Mouse (Mus musculus): ENCODE data around the gene Peli2. TPM values are rescaled to one million over a fixed set of nuclear protein-coding genes. Genes with fewer than 3 reads are reported as not detected.

The Peli2 gene
- total RNA-seq, 1 experiment = 1.6 TPM

DNA sequence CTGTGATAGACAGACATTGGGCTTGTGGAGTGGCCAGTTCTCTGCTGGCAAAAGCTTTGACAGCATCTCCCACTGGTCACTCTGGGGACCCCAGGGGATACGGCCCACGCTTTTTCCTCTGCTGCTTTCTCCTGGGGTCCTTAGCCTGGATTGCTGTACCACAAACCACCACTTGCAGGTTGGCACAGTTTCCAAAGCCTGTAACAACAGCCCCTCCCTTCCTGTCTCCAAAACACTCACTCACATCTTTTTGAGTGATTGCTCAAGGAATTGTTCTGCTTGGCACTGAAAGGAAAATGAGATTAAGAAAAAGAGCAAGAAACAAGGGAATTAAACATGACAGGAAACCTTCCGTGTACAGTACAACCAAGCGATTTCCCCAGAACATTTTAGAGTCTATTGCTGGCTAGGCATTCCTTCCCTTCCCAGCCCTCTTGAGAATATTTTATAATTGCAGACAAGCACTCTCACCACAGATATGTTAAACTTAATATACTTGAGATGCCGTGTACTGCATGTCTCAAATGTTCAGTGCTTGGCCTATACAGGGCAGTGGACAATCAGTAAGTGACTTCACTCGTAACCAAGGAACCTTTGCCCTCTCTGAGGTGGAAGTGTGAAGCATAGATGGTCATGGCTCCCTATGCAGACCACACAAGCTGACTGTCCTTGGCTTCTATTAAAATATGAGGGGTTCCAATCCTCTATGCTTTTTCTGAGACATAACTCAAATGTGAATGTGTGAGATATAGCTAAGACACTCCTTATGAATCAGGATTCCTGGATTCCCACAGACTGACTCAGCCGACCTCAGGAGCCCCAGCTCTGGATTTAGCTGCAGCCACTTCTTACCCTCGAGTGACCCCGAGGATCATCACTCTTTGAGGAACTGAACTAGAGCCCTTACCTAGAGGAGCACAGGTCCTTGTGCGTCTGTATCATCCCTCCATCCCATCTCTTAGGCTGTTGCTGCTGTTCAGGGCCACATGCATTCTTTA lies 169.3 kb downstream of the Peli2 start:
- Histone ChIP-seq H3K4me3 (ENCODE audit: insufficient read depth in 1 of 2, low read depth in 1 of 2, low read length in 2 of 2, poor library complexity in 1 of 2, severe bottlenecking in 1 of 2) (no peak overlapping the region), H3K36me3 (ENCODE audit: control insufficient read depth, insufficient read depth, low read length, poor library complexity, severe bottlenecking) (no peaks in the 10 kb centered on the region), H3K9me3 (ENCODE audit: control insufficient read depth, insufficient read depth, low read depth, low read length) (no peaks in the 10 kb centered on the region), H3K27ac (ENCODE audit: insufficient read depth, low read depth, low read length, poor library complexity, severe bottlenecking) (no peak overlapping the region), H3K9ac (ENCODE audit: insufficient read depth, low read depth, low read length, poor library complexity, severe bottlenecking) (no peak overlapping the region), H3K4me1 (ENCODE audit: control insufficient read depth in 2 of 2, insufficient read depth in 2 of 2, low read length in 2 of 2, poor library complexity in 1 of 2) (no peaks in the 10 kb centered on the region)
- in situ Hi-C loops (cut with MboI; ENCODE audit: low sequenced_read_pairs in 2 of 2, unreplicated experiment in 2 of 2) = no loop called here
- DNase-seq (ENCODE audit: low read depth, low spot score) = no peak
- TF ChIP-seq CHD2 (IDR thresholded peaks at IDR 0.05; ENCODE audit: low read depth, low read length) (no peak), HCFC1 (IDR thresholded peaks at IDR 0.05; ENCODE audit: borderline replicate concordance, insufficient read depth, low read length) (no peak), ZC3H11A (IDR thresholded peaks at IDR 0.05; ENCODE audit: borderline replicate concordance, low read depth, low read length) (no peak), ZNF384 (IDR thresholded peaks at IDR 0.05; ENCODE audit: low read depth, low read length) (no peak), MAFK (IDR thresholded peaks at IDR 0.05; ENCODE audit: insufficient read depth, low read depth, low read length) (no peak)

DNA sequence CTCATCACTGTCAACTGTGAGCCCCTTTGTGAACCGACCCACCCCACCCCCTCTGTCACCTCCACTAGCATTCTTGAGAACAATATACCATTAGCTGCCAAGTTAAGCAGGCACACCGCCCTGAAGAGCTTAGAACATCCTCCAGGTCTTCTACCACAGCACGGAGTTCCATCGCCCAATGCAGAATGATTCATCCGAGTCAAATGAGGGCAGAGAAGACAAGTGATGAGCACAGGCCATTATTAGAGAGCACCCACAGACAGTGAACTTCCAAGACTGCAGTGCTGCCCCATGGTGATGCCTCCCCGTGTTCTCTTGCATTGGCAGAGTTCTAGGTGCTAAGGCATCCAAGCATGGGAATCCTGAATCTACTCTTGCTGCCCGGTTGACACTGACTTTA lies 172.9 kb downstream of the Peli2 start:
- Histone ChIP-seq H3K9ac (ENCODE audit: insufficient read depth, low read depth, low read length, poor library complexity, severe bottlenecking) (no peak overlapping the region), H3K27ac (ENCODE audit: insufficient read depth, low read depth, low read length, poor library complexity, severe bottlenecking) (no peak overlapping the region), H3K9me3 (ENCODE audit: control insufficient read depth, insufficient read depth, low read depth, low read length) (no peaks in the 10 kb centered on the region), H3K36me3 (ENCODE audit: control insufficient read depth, insufficient read depth, low read length, poor library complexity, severe bottlenecking) (no peaks in the 10 kb centered on the region), H3K4me3 (ENCODE audit: insufficient read depth in 1 of 2, low read depth in 1 of 2, low read length in 2 of 2, poor library complexity in 1 of 2, severe bottlenecking in 1 of 2) (no peak overlapping the region), H3K4me1 (ENCODE audit: control insufficient read depth in 2 of 2, insufficient read depth in 2 of 2, low read length in 2 of 2, poor library complexity in 1 of 2) (no peaks in the 10 kb centered on the region)
- TF ChIP-seq HCFC1 (IDR thresholded peaks at IDR 0.05; ENCODE audit: borderline replicate concordance, insufficient read depth, low read length) (no peak), ZNF384 (IDR thresholded peaks at IDR 0.05; ENCODE audit: low read depth, low read length) (no peak), CHD2 (IDR thresholded peaks at IDR 0.05; ENCODE audit: low read depth, low read length) (no peak), ZC3H11A (IDR thresholded peaks at IDR 0.05; ENCODE audit: borderline replicate concordance, low read depth, low read length) (no peak), MAFK (IDR thresholded peaks at IDR 0.05; ENCODE audit: insufficient read depth, low read depth, low read length) (no peak)
- DNase-seq (ENCODE audit: low read depth, low spot score) = no peak
- in situ Hi-C loops (cut with MboI; ENCODE audit: low sequenced_read_pairs in 2 of 2, unreplicated experiment in 2 of 2) = no loop called here

DNA sequence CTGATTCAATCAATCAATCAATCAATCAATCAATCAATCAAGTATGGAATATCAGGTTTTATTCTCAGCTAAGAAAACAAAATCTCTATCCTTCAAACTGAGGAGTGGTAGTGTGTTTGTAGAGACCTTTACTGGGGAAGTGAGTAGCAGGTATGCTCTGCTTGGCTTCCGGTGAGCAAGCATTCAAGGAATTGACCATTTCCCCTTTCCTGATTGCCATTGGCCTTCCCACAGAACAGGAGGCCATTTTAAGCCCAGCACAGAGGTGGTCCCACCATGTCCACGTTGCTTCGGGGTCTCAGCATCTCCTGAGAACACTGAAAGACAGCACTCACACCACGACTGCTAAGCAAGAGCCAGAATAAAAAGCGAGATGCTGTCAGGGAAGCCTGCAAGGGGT lies 174.8 kb downstream of the Peli2 start:
- no peak overlapping the region for H3K4me3 ChIP-seq (ENCODE audit: insufficient read depth in 1 of 2, low read depth in 1 of 2, low read length in 2 of 2, poor library complexity in 1 of 2, severe bottlenecking in 1 of 2)
- no peaks in the 10 kb centered on the region for H3K36me3 ChIP-seq (ENCODE audit: control insufficient read depth, insufficient read depth, low read length, poor library complexity, severe bottlenecking)
- H3K27ac ChIP-seq (ENCODE audit: insufficient read depth, low read depth, low read length, poor library complexity, severe bottlenecking) = no peak overlapping the region
- no peaks in the 10 kb centered on the region for H3K9me3 ChIP-seq (ENCODE audit: control insufficient read depth, insufficient read depth, low read depth, low read length)
- H3K9ac ChIP-seq (ENCODE audit: insufficient read depth, low read depth, low read length, poor library complexity, severe bottlenecking) = no peak overlapping the region; the same call in 1 of the 2 replicates
- TF ChIP-seq ZNF384 (IDR thresholded peaks at IDR 0.05; ENCODE audit: low read depth, low read length) (no peak), MAFK (IDR thresholded peaks at IDR 0.05; ENCODE audit: insufficient read depth, low read depth, low read length) (no peak), ZC3H11A (IDR thresholded peaks at IDR 0.05; ENCODE audit: borderline replicate concordance, low read depth, low read length) (no peak), CHD2 (IDR thresholded peaks at IDR 0.05; ENCODE audit: low read depth, low read length) (no peak)
- no peak for DNase-seq (ENCODE audit: low read depth, low spot score)
- in situ Hi-C loops (cut with MboI; ENCODE audit: low sequenced_read_pairs in 2 of 2, unreplicated experiment in 2 of 2) = no loop called here
- H3K4me1 ChIP-seq (ENCODE audit: control insufficient read depth in 2 of 2, insufficient read depth in 2 of 2, low read length in 2 of 2, poor library complexity in 1 of 2) = no peaks in the 10 kb centered on the region

DNA sequence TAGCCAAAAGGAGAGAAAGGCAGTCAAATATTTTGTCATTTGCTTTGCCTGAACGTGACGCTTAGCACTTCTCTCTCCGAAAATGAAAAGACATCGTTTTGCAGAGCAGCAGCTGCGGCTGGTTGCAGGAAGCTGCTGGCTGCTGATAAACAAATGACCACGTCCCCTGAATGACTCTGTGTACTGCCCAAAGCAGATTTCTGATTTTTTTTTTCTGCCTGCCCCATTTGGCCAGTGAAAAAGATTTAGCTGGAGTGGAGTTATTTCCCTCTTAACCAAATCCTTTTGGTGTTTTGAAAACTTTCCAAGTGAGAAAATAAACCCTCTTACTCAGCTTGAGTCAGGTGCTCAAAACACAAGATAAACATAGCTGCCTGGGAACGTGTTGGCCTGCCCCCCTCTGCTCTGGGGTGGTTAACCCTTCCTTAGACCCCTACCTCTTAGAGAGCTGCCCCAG lies 175.2 kb downstream of the Peli2 start:
- Histone ChIP-seq H3K36me3 (ENCODE audit: control insufficient read depth, insufficient read depth, low read length, poor library complexity, severe bottlenecking) (no peaks in the 10 kb centered on the region), H3K27ac (ENCODE audit: insufficient read depth, low read depth, low read length, poor library complexity, severe bottlenecking) (no peak overlapping the region), H3K4me3 (ENCODE audit: insufficient read depth in 1 of 2, low read depth in 1 of 2, low read length in 2 of 2, poor library complexity in 1 of 2, severe bottlenecking in 1 of 2) (no peak overlapping the region), H3K4me1 (ENCODE audit: control insufficient read depth in 2 of 2, insufficient read depth in 2 of 2, low read length in 2 of 2, poor library complexity in 1 of 2) (no peaks in the 10 kb centered on the region), H3K9ac (ENCODE audit: insufficient read depth, low read depth, low read length, poor library complexity, severe bottlenecking) (no peak overlapping the region; the same call in 1 of the 2 replicates), H3K9me3 (ENCODE audit: control insufficient read depth, insufficient read depth, low read depth, low read length) (no peaks in the 10 kb centered on the region)
- TF ChIP-seq MAFK (IDR thresholded peaks at IDR 0.05; ENCODE audit: insufficient read depth, low read depth, low read length) = no peak
- no peak for TF ChIP-seq HCFC1 (IDR thresholded peaks at IDR 0.05; ENCODE audit: borderline replicate concordance, insufficient read depth, low read length)
- in situ Hi-C loops (cut with MboI; ENCODE audit: low sequenced_read_pairs in 2 of 2, unreplicated experiment in 2 of 2) = no loop called here
- DNase-seq (ENCODE audit: low read depth, low spot score) = no peak

All from ES-E14 (cell line).